Mouse (Mus musculus) heart, postnatal 25 days (tissue): ENCODE measurements at regions not wholly inside any gene's neighbourhood (a gene's known extent, or its start where the extent isn't known, plus 50 kb on each side); places are given as distances from the start of the nearest gene placed in this dataset.
A peak's percentile ranks its signal among the peaks of the same experiment; 100 is the strongest.

ENCODE experiments used
- DNase-seq: peaks from one replicate; pipeline ENCODE4 v3.0.0; 2022; ENCODE audit warnings: low spot score
- intact Hi-C: fragments of 180-260 bp; cut with DNase I; formaldehyde crosslinking; loops from one replicate; pipeline ENCODE4 v1.15.1; 2025

DNA sequence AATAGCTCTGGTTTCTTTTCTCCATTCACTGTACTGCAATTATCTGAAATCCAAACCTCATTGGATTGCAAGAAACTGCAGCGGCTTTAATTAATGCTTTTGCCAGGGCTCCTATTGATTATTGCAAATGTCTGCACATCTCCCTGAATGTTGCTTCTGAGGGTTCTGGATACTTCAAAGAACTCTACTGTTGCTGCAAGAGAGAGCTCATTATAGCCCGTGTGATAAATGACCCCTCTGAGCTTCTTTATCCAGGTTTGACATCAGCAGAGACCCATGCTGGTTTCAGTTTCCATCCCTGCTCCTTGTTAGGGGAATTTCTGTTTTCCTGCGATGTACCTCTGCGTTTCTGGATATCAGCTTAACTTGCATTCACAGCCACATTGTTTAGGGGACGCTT, 78.4 kb upstream of the Nav3 start:
- intact Hi-C loops: no loop called here
- DNase-seq: no peak

DNA sequence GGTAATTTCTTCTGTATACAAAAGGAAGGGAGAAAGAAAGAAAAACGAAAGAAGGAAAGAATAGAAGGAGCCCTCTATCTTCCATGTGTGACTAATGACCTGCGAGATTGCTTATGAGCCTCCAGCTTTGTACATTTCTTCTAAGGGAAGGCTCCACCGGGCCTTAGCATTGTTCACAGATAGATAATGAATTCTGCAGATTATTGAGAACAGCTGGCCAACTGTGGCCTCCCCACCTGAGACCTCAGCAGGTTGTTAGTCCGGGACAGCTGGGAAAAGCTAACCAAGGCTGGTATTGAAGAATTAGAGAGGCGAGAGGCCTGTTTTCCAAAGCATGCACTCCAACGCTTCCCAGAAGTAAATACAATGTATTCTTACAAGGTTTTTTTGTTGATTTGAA, 86.7 kb upstream of the Nav3 start:
- no peak for DNase-seq
- intact Hi-C loops: no loop called here

- no peak for DNase-seq
- intact Hi-C loops: no loop called here
These were observed 92.4 kb upstream of the Nav3 start for GRCm38 (mm10) chr10:110548391-110548790.

DNA sequence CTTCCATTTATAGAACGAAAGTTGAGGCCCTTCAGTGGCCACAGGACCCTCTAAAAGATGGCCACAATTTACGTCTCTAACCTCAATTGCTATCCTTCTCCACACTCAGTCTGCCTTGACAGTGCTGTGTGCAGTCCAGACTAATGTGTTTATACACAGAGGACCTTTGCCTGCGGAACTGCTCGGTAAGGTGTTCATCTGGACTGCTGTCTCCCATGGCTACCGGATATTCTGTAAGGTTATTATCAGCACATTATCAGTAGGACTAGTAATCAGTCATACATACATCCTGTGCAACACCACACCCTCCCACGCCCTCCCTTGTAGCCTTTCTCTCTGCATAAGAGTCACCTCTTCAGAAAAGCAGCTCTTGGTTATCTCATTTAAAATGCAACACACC, 98.0 kb upstream of the Nav3 start:
- intact Hi-C loops: no loop called here
- no peak for DNase-seq

GRCm38 (mm10) chr10:110556326-110556883, 100.4 kb upstream of the Nav3 start:
- DNase-seq: no peak
- intact Hi-C loops: no loop called here

GRCm38 (mm10) chr10:110563057-110563456, 107.1 kb upstream of the Nav3 start:
- no peak for DNase-seq
- intact Hi-C loops: no loop called here

- intact Hi-C loops: no loop called here
- DNase-seq: no peak
These were observed 107.6 kb upstream of the Nav3 start for GRCm38 (mm10) chr10:110563571-110563970.

DNA sequence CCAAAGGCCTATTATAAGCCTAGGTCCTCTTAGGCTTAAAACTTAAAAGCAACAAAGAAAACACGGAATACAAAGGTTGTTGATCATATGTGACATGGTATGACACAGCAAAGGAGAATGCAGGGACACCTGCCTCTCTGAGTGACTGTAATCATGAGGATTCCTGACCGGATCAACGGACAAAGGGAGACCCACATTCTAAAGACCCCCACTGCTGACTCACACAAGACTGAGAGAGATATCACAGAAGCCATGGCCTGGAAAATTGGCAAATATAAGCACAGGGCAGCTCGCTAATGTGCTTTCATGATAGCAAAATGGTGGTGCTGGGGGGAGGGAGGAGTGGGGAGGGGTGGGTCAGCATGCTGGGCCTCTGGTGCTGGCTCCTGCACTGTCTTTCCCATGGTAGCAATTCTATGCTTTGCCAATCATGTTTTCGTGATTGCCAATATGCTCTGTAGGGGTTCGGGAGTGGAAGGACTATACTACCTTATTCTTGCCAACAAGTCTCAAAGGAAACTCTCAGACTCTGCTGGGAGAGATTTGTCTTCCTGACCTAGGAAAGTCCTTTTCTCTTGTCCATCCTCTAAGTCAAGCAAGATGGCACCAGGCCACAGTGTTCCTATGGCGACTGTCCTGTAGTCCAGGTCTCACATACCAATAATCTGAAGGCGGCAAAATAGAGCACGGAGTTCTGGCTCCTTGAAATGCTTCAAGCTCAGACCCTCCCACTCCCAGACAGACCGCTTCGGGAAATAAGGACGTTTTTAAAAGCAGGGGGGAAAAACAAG, 110.5 kb upstream of the Nav3 start:
- intact Hi-C loops: no loop called here
- DNase-seq: no peak

- intact Hi-C loops: no loop called here
- DNase-seq: no peak
These were observed 114.5 kb upstream of the Nav3 start for GRCm38 (mm10) chr10:110570465-110570864.

GRCm38 (mm10) chr10:110571179-110571578, 115.2 kb upstream of the Nav3 start:
- DNase-seq: no peak
- intact Hi-C loops: no loop called here

- intact Hi-C loops: no loop called here
- DNase-seq: no peak
These were observed 117.5 kb upstream of the Nav3 start for GRCm38 (mm10) chr10:110573530-110573929.

- intact Hi-C loops: no loop called here
- DNase-seq: no peak
These were observed 130.0 kb upstream of the Nav3 start for GRCm38 (mm10) chr10:110586029-110586428.

DNA sequence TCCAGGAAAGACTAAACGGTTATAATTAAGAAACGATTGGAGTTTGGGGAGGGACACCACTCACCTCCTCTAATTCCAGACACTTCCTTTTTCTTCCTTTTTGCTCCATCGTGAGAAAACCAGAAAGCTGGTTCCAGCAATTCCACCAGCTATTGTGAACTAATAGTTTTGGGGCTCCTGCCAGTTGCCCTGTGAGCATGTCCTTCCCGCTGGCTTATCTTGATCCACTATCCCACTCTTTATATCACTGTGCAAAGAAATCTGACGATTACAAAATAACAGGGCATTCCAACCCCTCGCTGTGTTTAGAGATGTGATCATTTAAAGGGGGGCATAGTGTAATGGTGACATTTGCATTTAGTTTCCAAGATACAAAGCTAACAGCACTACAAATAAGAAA, 130.5 kb upstream of the Nav3 start:
- intact Hi-C loops: no loop called here
- no peak for DNase-seq

DNA sequence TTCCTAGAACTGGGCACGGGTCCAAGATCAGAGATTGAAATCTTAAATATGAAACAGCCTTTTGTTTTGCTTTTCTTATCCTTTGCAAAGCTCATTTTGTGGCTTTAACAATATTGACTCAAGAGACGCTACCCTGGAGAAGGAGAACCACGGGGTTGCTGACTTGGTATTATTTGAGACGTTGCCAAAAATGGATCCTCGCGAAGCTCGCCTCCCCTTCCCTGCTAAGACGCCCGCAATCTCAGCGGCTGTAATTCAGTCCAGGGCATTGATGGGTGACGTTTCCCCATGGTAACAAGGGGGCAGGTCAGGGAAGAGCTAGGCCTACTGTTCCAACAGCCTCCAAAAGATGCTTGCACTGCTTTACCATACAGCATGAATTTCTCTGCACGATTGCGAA, 131.5 kb upstream of the Nav3 start:
- DNase-seq: no peak
- intact Hi-C loops: no loop called here

DNA sequence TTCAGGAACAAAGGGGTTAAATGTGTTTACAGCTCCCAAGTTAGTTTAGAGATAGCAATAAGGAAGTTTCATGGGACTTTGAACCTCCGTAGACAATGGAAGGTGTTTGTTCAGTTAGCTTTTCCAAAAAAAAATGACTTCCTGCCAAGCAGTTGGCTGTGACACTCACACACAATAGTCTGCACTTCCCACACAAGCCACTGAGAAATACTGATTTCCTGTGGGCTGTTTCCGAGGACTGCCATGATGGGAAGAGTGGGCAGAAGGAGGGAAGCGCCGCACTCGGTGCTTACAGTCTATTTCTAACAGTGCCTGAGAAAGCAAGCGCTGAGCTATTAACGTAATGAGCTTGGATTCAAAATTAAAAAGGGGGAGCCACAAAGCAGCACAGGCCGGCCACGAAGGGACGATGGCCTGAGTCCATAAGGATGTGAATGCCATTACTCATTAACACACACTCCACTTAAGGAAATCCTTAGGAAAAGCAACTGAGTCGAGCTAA, 144.4 kb upstream of the Nav3 start:
- intact Hi-C loops: no loop called here
- peak; percentile 6 for DNase-seq

GRCm38 (mm10) chr10:110610336-110610735, 134.9 kb upstream of the E2f7 start:
- DNase-seq: no peak
- intact Hi-C loops: no loop called here

- intact Hi-C loops: no loop called here
- no peak for DNase-seq
These were observed 128.2 kb upstream of the E2f7 start for GRCm38 (mm10) chr10:110617004-110617403.

DNA sequence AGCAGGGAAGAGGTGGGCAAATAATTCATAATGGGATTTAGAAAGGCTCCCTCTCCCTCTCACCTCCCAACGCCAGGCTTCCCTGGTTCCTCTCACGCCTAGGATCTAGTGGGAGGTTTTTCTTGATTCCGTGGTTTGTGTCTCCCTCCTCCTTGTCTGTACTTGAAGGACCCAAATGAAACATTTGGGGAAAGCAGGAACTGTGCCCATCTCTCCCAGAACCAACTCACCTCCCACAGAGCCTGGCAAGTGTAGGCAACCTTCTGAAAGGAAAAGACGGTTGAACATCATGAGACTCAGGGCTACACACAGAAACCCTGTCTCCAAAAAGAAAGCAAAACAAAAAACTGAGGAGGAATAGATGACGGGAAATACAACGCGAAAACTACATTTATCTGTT, 126.0 kb upstream of the E2f7 start:
- intact Hi-C loops: no loop called here
- no peak for DNase-seq

- intact Hi-C loops: no loop called here
- no peak for DNase-seq
These were observed 119.6 kb upstream of the E2f7 start for GRCm38 (mm10) chr10:110625644-110626043.

DNA sequence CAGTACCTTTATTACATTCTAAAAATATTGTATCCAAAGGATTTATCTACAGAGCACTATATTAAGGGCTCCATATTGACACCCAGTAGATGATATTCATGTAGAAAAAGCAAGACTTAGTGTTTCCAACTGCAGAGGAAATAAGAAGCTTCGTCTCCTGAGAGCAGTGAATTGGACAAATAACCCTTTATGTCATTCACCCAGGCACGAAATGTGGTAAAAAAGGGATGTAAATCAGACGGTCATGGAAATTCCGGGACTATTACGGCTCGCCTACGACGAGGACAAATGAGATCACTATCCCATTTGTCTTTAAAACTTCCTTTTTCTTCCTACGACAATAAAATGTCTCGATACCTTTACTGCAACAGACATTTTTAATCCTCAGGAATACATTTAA, 104.8 kb upstream of the E2f7 start:
- no peak for DNase-seq
- intact Hi-C loops: no loop called here

GRCm38 (mm10) chr10:110642065-110642690, 103.1 kb upstream of the E2f7 start:
- intact Hi-C loops: no loop called here
- DNase-seq: no peak
